Mouse (Mus musculus) adrenal gland, postnatal 4 days (tissue): ENCODE results near the gene Myo18a. TPM values are rescaled to one million over a fixed set of nuclear protein-coding genes. Genes with fewer than 3 reads are reported as not detected.

Experiments
- DNase-seq, 2 experiments: peaks; one replicate each; pipeline ENCODE4 v3.0.0; 2021 to 2022; ENCODE audit warnings: low spot score in 2 of 2, mixed read lengths in 2 of 2
- total RNA-seq, 2 experiments: library from RNA; stranded (reverse); gene quantifications; 2 replicates each; pipeline ENCODE4 v1.2.3; 2021

The Myo18a gene
- total RNA-seq, 2 experiments from 2014 or later = 90.0 to 90.8 TPM

GRCm38 (mm10) chr11:77835109-77835508 is 72.1 kb downstream of the Myo18a start:
- DNase-seq = no peak

GRCm38 (mm10) chr11:77836290-77836689 is 73.2 kb downstream of the Myo18a start:
- no peak for DNase-seq

- no peak for DNase-seq
Observed at GRCm38 (mm10) chr11:77836751-77837150, 73.7 kb downstream of the Myo18a start.

- no peak for DNase-seq
Observed at GRCm38 (mm10) chr11:77837856-77838255, 74.8 kb downstream of the Myo18a start.

- DNase-seq = no peak
Observed at GRCm38 (mm10) chr11:77840523-77841245, 77.6 kb downstream of the Myo18a start.

- DNase-seq = no peak
Observed at GRCm38 (mm10) chr11:77843068-77843905, 80.2 kb downstream of the Myo18a start.

GRCm38 (mm10) chr11:77843906-77844200 is 80.8 kb downstream of the Myo18a start:
- DNase-seq = no peak

- DNase-seq = no peak
Observed at GRCm38 (mm10) chr11:77847599-77848128, 84.6 kb downstream of the Myo18a start.

- DNase-seq = no peak
Observed at GRCm38 (mm10) chr11:77848131-77848530, 85.1 kb downstream of the Myo18a start.

- DNase-seq = no peak
Observed at GRCm38 (mm10) chr11:77849151-77849550, 86.1 kb downstream of the Myo18a start.

GRCm38 (mm10) chr11:77850401-77851244 is 87.6 kb downstream of the Myo18a start:
- DNase-seq = no peak

GRCm38 (mm10) chr11:77851483-77852010 is 88.5 kb downstream of the Myo18a start:
- DNase-seq = no peak

GRCm38 (mm10) chr11:77852195-77852594 is 89.1 kb downstream of the Myo18a start:
- no peak for DNase-seq

- DNase-seq = no peak
Observed at GRCm38 (mm10) chr11:77852941-77853668, 90.1 kb downstream of the Myo18a start.

- no peak for DNase-seq
Observed at GRCm38 (mm10) chr11:77854641-77855040, 91.6 kb downstream of the Myo18a start.

- DNase-seq = no peak
Observed at GRCm38 (mm10) chr11:77855396-77855795, 92.3 kb downstream of the Myo18a start.

- DNase-seq = no peak
Observed at GRCm38 (mm10) chr11:77857089-77857488, 94.0 kb downstream of the Myo18a start.

- no peak for DNase-seq
Observed at GRCm38 (mm10) chr11:77858589-77858988, 95.5 kb downstream of the Myo18a start.

GRCm38 (mm10) chr11:77860947-77861346 is 97.9 kb downstream of the Myo18a start:
- no peak for DNase-seq

GRCm38 (mm10) chr11:77862887-77863286 is 99.8 kb downstream of the Myo18a start:
- no peak for DNase-seq
